Mouse (Mus musculus): ENCODE results near the gene Lrp6.

Lrp6 gene

GRCm38 (mm10) chr6:134566818-134567485 is at the start of gene Lrp6:
Gene Lrp6, minus strand, starts transcription at chr6:134566965.
- DNase-seq (ENCODE audit: low spot score): peak; percentile 89

- DNase-seq (ENCODE audit: low spot score): peak; percentile 88
Measured at GRCm38 (mm10) chr6:134614723-134615648, 48.2 kb upstream of the Lrp6 start.

- no peak for DNase-seq (ENCODE audit: low spot score)
Measured at GRCm38 (mm10) chr6:134614322-134614721, 47.6 kb upstream of the Lrp6 start.

GRCm38 (mm10) chr6:134611896-134612295 is 45.1 kb upstream of the Lrp6 start:
- DNase-seq (ENCODE audit: low spot score): no peak

- DNase-seq (ENCODE audit: low spot score): no peak
Measured at GRCm38 (mm10) chr6:134610380-134610779, 43.6 kb upstream of the Lrp6 start.

- peak; percentile 75 for DNase-seq (ENCODE audit: low spot score)
Measured at GRCm38 (mm10) chr6:134606949-134607746, 40.4 kb upstream of the Lrp6 start.

GRCm38 (mm10) chr6:134606540-134606939 is 39.8 kb upstream of the Lrp6 start:
- no peak for DNase-seq (ENCODE audit: low spot score)

- no peak for DNase-seq (ENCODE audit: low spot score)
Measured at GRCm38 (mm10) chr6:134605196-134605595, 38.4 kb upstream of the Lrp6 start.

GRCm38 (mm10) chr6:134602371-134603003 is 35.7 kb upstream of the Lrp6 start:
- DNase-seq (ENCODE audit: low spot score): peak; percentile 46

- DNase-seq (ENCODE audit: low spot score): peak; percentile 34
Measured at GRCm38 (mm10) chr6:134601766-134602165, 35.0 kb upstream of the Lrp6 start.

- DNase-seq (ENCODE audit: low spot score): no peak
Measured at GRCm38 (mm10) chr6:134601130-134601529, 34.4 kb upstream of the Lrp6 start.

- DNase-seq (ENCODE audit: low spot score): no peak
Measured at GRCm38 (mm10) chr6:134599239-134599638, 32.5 kb upstream of the Lrp6 start.

- no peak for DNase-seq (ENCODE audit: low spot score)
Measured at GRCm38 (mm10) chr6:134597651-134598229, 31.0 kb upstream of the Lrp6 start.

GRCm38 (mm10) chr6:134594569-134595442 is 28.0 kb upstream of the Lrp6 start:
- no peak for DNase-seq (ENCODE audit: low spot score)

- DNase-seq (ENCODE audit: low spot score): no peak
Measured at GRCm38 (mm10) chr6:134591614-134592013, 24.8 kb upstream of the Lrp6 start.

GRCm38 (mm10) chr6:134586241-134586640 is 19.5 kb upstream of the Lrp6 start:
- no peak for DNase-seq (ENCODE audit: low spot score)

- no peak for DNase-seq (ENCODE audit: low spot score)
Measured at GRCm38 (mm10) chr6:134584616-134585015, 17.9 kb upstream of the Lrp6 start.

- DNase-seq (ENCODE audit: low spot score): no peak
Measured at GRCm38 (mm10) chr6:134582110-134582509, 15.3 kb upstream of the Lrp6 start.

GRCm38 (mm10) chr6:134579506-134579905 is 12.7 kb upstream of the Lrp6 start:
- DNase-seq (ENCODE audit: low spot score): no peak

GRCm38 (mm10) chr6:134578039-134578438 is 11.3 kb upstream of the Lrp6 start:
- DNase-seq (ENCODE audit: low spot score): no peak
